Mouse (Mus musculus) adrenal gland, postnatal 36 days (tissue): ENCODE data around the gene Cebpz. TPM values are rescaled to one million over a fixed set of nuclear protein-coding genes. Genes with fewer than 3 reads are reported as not detected.

ENCODE experiments used
- DNase-seq, 2 experiments: peaks; one replicate each; pipeline ENCODE4 v3.0.0; 2021; ENCODE audit warnings: mixed read lengths in 1 of 2
- total RNA-seq, 2 experiments: library from RNA; stranded (reverse); gene quantifications; 2 replicates each; pipeline ENCODE4 v1.2.3; 2021

The Cebpz gene
- total RNA-seq, 2 experiments from 2014 or later = 45.6 to 51.1 TPM

DNA sequence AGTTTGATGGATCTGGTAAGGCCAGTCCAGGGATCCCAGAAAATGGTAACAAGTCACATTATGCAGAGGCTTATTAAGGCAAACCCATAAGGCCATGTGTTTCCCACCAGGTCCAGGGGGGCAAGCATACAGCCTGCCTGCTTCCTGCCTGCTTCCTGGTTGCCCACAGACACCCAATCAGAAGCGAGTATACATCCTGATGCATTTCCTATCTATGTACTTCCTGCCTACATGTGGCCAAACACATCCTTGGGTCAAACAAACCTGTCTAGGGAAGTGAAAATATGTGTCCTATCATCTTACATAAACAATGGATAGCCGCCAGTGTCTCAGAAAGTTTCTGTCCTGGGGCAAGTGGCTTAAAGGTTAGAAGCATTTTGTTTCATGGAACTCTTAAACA lies 33.7 kb downstream of the Cebpz start:
- DNase-seq = no peak

DNA sequence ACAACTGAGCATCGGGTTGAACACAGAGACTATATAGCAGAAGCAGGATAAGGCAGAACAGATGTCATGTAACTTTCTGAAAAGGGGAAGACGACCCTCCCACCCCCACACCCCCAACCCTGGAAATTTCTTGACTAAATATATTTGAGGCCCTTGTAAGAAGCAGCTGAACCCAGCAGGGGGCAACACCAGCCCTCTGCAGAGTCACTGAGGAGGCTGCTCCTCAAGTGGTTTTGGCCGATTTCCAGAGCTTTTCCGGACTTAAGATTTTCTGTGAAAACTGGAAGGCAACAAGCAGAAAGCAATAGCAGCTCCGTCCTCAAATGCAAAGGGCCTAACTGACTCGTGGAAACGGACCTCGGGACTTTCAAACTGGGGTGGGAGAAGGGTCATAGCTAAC lies 41.5 kb downstream of the Cebpz start:
- peak; percentile 43 to 69 for DNase-seq

DNA sequence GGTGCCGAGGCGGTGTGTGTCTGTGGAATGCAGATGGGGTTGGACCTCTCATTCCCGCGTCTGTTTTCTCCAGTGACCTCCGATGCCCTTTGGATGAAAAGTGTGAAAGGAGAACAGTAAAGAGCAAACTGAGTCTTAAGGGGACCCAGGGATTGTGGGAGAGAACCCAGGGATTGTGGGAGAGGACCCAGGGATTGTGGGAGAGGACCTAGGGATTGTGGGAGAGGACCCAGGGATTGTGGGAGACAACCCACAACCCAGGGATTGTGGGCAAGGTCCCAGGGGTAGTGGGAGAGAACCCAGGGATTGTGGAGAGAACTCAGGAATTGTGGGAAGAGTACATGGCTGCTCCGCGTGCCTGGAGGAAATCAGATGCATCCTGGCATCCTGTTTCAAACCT lies 41.9 kb downstream of the Cebpz start:
- DNase-seq = no peak

DNA sequence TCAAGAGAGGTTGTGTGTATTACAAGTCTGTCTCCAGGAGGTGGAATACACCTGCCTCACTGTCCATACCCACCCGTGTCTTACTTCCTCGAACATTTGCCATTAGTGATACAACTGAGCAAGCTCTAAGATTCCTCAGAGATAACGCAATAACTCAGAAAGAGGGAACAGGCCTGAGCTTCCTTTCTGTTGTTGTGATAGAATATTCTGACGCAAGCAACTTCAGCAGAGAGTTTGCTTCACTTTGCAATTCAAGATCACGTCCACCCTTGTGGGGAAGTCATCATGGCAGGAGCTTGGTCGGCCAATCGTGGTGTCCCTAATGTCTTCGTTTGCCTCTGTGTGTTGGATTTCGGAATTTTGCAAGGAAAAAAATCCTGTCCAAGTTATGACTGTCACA lies 45.8 kb downstream of the Cebpz start:
- no peak for DNase-seq

DNA sequence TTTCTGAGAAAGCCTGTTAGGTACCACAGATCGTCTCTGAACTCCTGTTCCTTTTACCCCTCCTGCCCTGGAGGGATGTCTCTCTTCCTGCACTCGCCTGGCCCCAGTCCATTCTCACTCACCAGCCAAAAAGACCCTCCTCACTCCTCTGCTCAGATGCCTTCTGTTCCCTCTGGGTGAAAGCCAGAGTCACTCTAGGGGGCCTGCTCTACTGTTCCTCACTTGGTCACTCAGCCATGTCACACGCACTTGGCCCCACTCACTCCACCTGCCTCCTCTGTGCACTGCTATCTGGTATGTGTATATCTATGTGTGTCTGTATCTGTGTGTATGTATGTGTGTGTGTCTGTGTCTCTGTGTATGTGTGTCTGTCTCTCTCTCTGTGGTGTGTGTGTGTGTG lies 47.7 kb downstream of the Cebpz start:
- DNase-seq = no peak

DNA sequence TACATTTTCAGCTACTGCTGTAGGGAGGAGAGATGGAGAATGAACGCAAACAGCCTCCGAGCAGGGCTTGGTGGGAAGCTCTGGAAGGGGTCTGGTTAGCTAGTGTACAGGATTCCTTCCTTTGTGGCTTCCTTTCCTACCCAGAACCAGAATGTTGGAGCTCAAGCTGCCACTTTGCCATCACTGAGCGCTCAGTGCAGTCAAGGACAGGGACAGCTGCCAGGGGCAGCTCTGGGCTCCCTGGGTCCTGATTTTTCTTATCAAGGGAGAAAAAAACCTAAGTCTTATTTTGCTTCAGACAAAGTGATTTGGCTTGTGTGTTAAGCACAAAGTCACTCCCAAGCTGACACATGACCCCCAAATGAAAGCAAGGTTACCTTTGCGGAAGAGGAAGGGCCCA lies 48.3 kb downstream of the Cebpz start:
- peak in 1 of 2 experiments; percentile 58 for DNase-seq

DNA sequence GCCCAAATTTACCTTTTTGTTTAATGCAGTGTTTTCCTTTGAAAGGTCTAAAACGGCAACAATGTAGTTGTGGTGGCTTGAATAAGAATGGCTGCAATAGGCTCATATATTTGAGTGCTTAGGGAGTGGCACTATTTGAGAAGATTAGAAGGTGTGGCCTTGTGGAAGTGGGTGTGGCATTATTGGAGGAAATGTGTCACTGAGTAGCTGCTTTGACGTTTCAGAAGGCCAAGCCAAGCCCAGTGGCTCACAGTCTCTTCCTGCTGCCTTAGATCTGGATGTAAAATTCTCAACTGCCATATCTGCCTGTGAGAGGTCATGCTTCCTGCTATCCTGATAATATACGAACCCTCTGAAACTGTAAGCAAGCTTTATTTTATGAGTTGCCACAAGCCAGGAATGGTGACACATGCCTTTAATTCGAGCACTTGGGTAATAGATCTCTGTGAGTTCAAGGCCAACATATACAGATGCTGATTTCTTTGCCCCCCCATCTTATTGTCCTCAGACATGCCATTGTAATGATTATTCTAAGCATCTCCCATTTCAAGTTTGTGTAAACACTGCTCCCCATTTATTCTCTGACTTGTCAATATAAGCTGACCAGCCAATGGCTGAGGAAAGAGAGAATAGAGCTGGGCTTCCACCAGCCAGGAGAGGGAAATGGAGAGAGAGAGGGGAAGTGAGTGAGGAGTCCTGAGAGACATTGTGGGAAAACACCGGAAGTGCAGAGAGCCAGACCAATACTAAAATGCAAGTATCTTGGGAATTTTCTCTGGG lies 51.4 kb downstream of the Cebpz start:
- no peak for DNase-seq

DNA sequence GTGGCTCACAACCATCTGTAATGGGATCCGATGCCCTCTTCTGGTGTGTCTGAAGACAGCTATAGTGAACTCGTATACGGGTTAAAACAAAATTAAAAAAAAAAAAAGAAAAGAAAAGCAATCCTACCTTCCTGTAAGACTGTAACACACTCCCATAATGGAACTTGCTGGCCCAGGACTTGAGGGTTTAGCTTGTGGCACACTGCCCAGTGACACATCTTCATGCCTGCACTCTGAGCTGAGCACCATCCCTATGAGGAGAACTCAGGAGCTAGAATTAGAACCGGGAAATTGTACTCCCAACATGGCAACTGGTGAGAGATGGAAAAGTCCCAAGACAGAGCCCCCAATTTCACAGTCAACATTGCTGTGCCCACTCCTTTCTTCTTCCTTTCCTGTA lies 53.6 kb downstream of the Cebpz start:
- no peak for DNase-seq

DNA sequence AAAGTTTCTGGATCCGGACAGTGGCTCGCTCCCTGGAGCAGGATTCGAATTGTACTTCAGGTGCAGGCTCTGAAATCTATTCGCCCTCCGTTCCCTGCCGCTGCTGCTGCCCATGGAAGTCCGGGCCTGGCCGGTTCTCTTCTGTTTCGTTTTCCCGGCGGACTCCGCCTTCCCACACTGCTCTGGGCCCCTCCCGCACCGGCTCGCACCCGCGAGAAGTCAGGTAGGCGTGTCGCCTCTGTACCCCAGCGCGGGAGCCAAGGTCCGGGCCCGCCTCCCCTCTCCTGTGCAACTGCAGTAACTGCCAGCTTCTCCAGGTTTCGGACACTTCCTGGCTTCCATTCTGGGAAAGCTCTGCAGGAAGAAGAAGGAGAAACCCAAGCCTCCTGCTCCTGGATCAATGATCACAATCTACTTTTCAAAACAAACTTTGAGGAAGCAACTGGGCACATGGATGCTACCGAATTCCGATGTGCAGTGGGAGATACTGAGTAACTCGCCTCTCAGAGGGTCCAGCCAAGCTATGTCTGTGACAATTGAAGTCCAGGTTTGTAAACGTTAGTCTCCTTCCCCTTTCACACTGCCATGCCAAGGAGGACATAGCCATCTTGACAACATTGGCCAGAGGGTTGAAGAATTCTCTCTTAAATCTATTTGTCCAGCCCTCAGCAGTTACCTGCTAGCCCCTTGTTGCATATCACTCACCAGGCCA lies 54.3 kb downstream of the Cebpz start, which contains the start of gene Eif2ak2:
Gene Eif2ak2, minus strand, starts transcription at position 173 of the 712 bp plus-strand sequence.
- peak; percentile 94 to 95 for DNase-seq

DNA sequence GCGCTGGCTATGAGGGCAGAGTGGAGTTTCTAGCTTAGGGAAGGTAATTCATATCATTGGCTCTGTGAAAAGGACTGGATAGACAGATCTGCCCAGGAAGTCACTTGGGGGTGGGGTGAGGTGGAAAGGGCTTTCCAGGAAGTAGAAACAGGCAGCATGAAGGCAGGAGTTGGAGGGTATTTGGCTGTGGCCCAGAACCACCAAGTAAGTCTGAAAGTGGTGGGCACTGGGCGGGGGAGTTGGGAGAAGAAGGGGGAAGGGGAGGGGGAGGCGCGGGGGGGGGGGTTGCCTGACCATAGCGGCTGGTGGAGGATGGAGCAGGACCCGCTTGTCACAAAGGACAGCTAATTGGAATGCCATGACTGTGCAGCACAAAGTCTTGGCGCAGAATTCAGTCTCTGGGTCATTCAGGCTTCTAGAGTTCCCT lies 55.0 kb downstream of the Cebpz start:
- DNase-seq = peak in 1 of 2 experiments; percentile 32

DNA sequence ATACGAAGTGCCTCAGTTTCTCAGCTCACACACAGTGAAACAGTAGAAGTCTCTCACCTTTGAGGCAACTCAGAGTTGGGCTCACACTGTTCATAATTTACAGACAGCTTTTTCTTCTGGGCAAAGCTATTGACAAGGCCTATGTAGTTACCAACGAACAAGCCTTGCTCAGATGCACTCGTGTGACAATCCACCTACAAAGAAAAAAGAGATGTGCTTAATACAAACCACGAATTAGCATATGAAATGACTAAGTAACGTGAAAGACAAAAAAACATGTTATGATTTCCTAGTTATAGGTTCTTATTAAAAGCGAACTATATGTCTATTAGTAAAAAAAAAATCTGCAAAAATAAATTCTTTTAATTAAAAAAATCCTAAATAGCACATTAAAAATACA lies 63.0 kb downstream of the Cebpz start:
- no peak for DNase-seq

Other genes starting within 250 kb of the Cebpz start
- gene Strn, start 199.9 kb downstream of the Cebpz start, total RNA-seq = 10 to 100 TPM; 21.7 to 25.9 TPM
- 10 to 100 TPM; 37.3 to 38.3 TPM for gene Heatr5b, start 101.7 kb downstream of the Cebpz start, total RNA-seq
- 10 to 100 TPM; 26.5 to 28.3 TPM for gene Gpatch11, start 101.5 kb downstream of the Cebpz start, total RNA-seq
- gene Eif2ak2, start 54.5 kb downstream of the Cebpz start, total RNA-seq = 10 to 100 TPM; 29.3 to 33.2 TPM
- not detected for gene Sult6b1, start 30.1 kb downstream of the Cebpz start, total RNA-seq
- gene Cebpzos, start 20.6 kb downstream of the Cebpz start, total RNA-seq = 10 to 100 TPM; 30.0 to 44.4 TPM
- gene Ndufaf7, start 70 bp upstream of the Cebpz start, total RNA-seq = 10 to 100 TPM; 37.0 to 44.1 TPM
- gene Prkd3, start 83.8 kb upstream of the Cebpz start, total RNA-seq = 10 to 100 TPM; 26.0 to 32.2 TPM
- 1 to 10 TPM; 8.1 to 8.2 TPM for gene Qpct, start 114.8 kb upstream of the Cebpz start, total RNA-seq